Mouse (Mus musculus) midbrain, embryonic 16.5 days (tissue): Measurements from ENCODE around the gene Cnep1r1. TPM values are rescaled to one million over a fixed set of nuclear protein-coding genes. Genes with fewer than 3 reads are reported as not detected.

Source experiments
- ATAC-seq: fragments of 200-750 bp; cut with Nextera tagmentation; 2 replicates; pipeline ENCODE4 v1.8.0; 2017; ENCODE audit warnings: moderate TSS enrichment
- H3K27ac ChIP-seq: fragments of 300-500 bp; sonication (generic); 2 replicates; pipeline ENCODE4 v1.5.1; 2014; ENCODE audit warnings: mild to moderate bottlenecking, low read length, mixed read lengths
- H3K27me3 ChIP-seq: fragments of 300-500 bp; sonication (generic); 2 replicates; pipeline ENCODE4 v1.6.1; 2014; ENCODE audit warnings: low read depth, low read length, mixed read lengths; ENCODE audit not compliant: control insufficient read depth, insufficient read depth
- H3K36me3 ChIP-seq: fragments of 300-500 bp; sonication (generic); 2 replicates; pipeline ENCODE4 v1.6.1; 2014; ENCODE audit warnings: mild to moderate bottlenecking, low read length, moderate library complexity, mixed read lengths; ENCODE audit not compliant: control insufficient read depth, insufficient read depth
- H3K4me1 ChIP-seq: fragments of 300-500 bp; sonication (generic); 2 replicates; pipeline ENCODE4 v1.6.1; 2014; ENCODE audit warnings: mild to moderate bottlenecking, low read length, mixed read lengths; ENCODE audit not compliant: control insufficient read depth, insufficient read depth
- H3K4me2 ChIP-seq: fragments of 300-500 bp; sonication (generic); 2 replicates; pipeline ENCODE4 v1.6.1; 2014; ENCODE audit warnings: mild to moderate bottlenecking, low read length, mixed read lengths
- H3K4me3 ChIP-seq: fragments of 300-500 bp; sonication (generic); 2 replicates; pipeline ENCODE4 v1.5.1; 2014; ENCODE audit warnings: low read depth, mild to moderate bottlenecking, low read length, moderate library complexity, mixed read lengths
- H3K9ac ChIP-seq: fragments of 300-500 bp; sonication (generic); 2 replicates; pipeline ENCODE4 v1.6.1; 2014; ENCODE audit warnings: low read depth, low read length, mixed read lengths
- H3K9me3 ChIP-seq: fragments of 300-500 bp; sonication (generic); replicated peaks from 2 replicates; pipeline ENCODE4 v1.6.1; 2014; ENCODE audit warnings: mild to moderate bottlenecking, low read length, mixed read lengths; ENCODE audit not compliant: control insufficient read depth, poor library complexity, severe bottlenecking
- WGBS: fragments of 180-500 bp; shearing (Covaris S2); extraction: QIAGEN DNeasy Blood & Tissue Kit; methylation state at CpG from one replicate; pipeline ENCODE4 v1.1.7; 2014; 5-methylcytosine and 5-hydroxymethylcytosine counted together
- polyA plus RNA-seq: library from polyadenylated mRNA; unstranded; fragments of >200 nt; fragmentation: Nextera tagmentation; extraction: Ambion mirVana; gene quantifications from 2 replicates; pipeline ENCODE4 v1.2.1, GENCODE M21; 2015

The Cnep1r1 gene
- polyA plus RNA-seq: 39.7 and 42.5 TPM in 2 replicates

GRCm38 (mm10) chr8:88118456-88119036 is at the start of gene Cnep1r1:
Cnep1r1 (plus strand) TSS chr8:88118769.
- H3K4me1 ChIP-seq: peaks cover 11% of the 10 kb centered on the region
- peak within 1 kb of the TSS; percentile 92 for H3K4me3 ChIP-seq
- no peaks in the 10 kb centered on the region for H3K9me3 ChIP-seq
- peak within 1 kb of the TSS; percentile 90 for H3K9ac ChIP-seq
- H3K36me3 ChIP-seq: peaks cover 10% of the 10 kb centered on the region
- under 1% methylated on average over 47 of the region's 49 CpGs for WGBS
- peak within 1 kb of the TSS; percentile 77 for H3K27ac ChIP-seq
- peak within 1 kb of the TSS; percentile 85 for H3K4me2 ChIP-seq
- ATAC-seq: peak; percentile 100
- no peaks in the 10 kb centered on the region for H3K27me3 ChIP-seq

DNA sequence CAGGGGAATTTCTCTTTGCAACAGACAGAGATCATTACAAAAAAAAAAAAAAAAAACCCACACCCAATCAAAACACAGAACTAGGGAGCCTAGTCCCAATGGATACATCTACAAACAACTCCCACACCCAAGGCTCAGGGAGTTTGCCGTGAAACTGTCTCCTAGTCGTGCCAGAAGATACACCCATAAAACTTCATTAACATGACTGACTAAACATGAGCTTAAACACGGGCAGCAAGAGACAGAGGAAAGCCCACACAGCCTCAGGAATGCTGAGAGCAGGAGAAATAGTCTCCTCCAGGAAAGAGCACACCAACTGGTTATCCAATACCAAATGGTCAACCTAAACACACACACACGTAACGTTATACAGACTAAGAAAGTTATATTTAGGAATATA is 36.4 kb upstream of the Cnep1r1 start:
- 86% methylated on average over 5 of the region's 5 CpGs for WGBS
- no peak overlapping the region for H3K4me2 ChIP-seq
- no peaks in the 10 kb centered on the region for H3K4me1 ChIP-seq
- no peak overlapping the region for H3K27ac ChIP-seq
- no peak overlapping the region for H3K9ac ChIP-seq
- H3K9me3 ChIP-seq: no peaks in the 10 kb centered on the region
- ATAC-seq: no peak
- no peaks in the 10 kb centered on the region for H3K27me3 ChIP-seq
- H3K4me3 ChIP-seq: no peak overlapping the region
- no peaks in the 10 kb centered on the region for H3K36me3 ChIP-seq

GRCm38 (mm10) chr8:88088006-88088405 is 30.6 kb upstream of the Cnep1r1 start:
- Histone ChIP-seq H3K4me3 (no peak overlapping the region), H3K9me3 (no peaks in the 10 kb centered on the region), H3K4me1 (no peaks in the 10 kb centered on the region), H3K36me3 (no peaks in the 10 kb centered on the region), H3K4me2 (no peak overlapping the region), H3K27me3 (no peaks in the 10 kb centered on the region), H3K9ac (no peak overlapping the region), H3K27ac (no peak overlapping the region)
- no peak for ATAC-seq

DNA sequence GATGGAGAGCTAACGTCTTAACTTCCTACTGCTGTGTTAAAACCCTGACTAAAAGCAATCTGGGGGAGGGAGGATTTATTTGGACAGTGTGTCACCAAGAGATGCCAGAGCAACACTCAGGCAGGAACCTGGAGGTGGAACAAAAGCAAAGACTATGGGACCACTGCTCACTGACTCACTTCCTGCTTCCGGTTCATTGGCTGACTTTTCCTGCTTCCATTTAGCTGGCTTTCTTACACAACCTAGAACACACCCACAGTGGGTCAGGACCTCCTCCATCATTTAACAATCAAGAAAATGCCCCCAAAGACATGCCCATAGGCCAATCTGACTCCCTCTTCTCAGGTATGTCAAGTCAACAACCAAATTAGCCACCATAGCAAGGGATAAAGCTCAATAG is 26.9 kb upstream of the Cnep1r1 start:
- Histone ChIP-seq H3K4me3 (no peak overlapping the region), H3K27me3 (no peaks in the 10 kb centered on the region), H3K4me2 (no peak overlapping the region), H3K36me3 (no peaks in the 10 kb centered on the region), H3K9ac (no peak overlapping the region), H3K9me3 (no peaks in the 10 kb centered on the region), H3K4me1 (no peaks in the 10 kb centered on the region), H3K27ac (no peak overlapping the region)
- ATAC-seq: no peak
- WGBS: 88% methylated on average over 2 of the region's 2 CpGs

GRCm38 (mm10) chr8:88093367-88093766 is 25.2 kb upstream of the Cnep1r1 start:
- H3K4me1 ChIP-seq: no peaks in the 10 kb centered on the region
- no peak overlapping the region for H3K4me2 ChIP-seq
- H3K9me3 ChIP-seq: no peaks in the 10 kb centered on the region
- H3K27me3 ChIP-seq: no peaks in the 10 kb centered on the region
- no peak overlapping the region for H3K9ac ChIP-seq
- H3K4me3 ChIP-seq: no peak overlapping the region
- no peaks in the 10 kb centered on the region for H3K36me3 ChIP-seq
- no peak overlapping the region for H3K27ac ChIP-seq
- ATAC-seq: no peak
- 69% methylated on average over 4 of the region's 4 CpGs for WGBS

- no peak overlapping the region for H3K4me2 ChIP-seq
These were observed 19.7 kb upstream of the Cnep1r1 start for GRCm38 (mm10) chr8:88098856-88099255.

GRCm38 (mm10) chr8:88099526-88099925 is 19.0 kb upstream of the Cnep1r1 start:
- Histone ChIP-seq H3K9me3 (no peaks in the 10 kb centered on the region), H3K27ac (no peak overlapping the region), H3K4me3 (no peak overlapping the region), H3K4me1 (no peaks in the 10 kb centered on the region), H3K9ac (no peak overlapping the region), H3K36me3 (no peaks in the 10 kb centered on the region), H3K4me2 (no peak overlapping the region), H3K27me3 (no peaks in the 10 kb centered on the region)
- 0% methylated on average over 1 of the region's 1 CpGs for WGBS
- ATAC-seq: no peak

More at GRCm38 (mm10) chr8:88098856-88099255, 19.7 kb upstream of the Cnep1r1 start:
- Histone ChIP-seq H3K4me3 (no peak overlapping the region), H3K9ac (no peak overlapping the region), H3K27ac (no peak overlapping the region), H3K9me3 (no peaks in the 10 kb centered on the region), H3K27me3 (no peaks in the 10 kb centered on the region), H3K36me3 (no peaks in the 10 kb centered on the region), H3K4me1 (no peaks in the 10 kb centered on the region)
- 86% methylated on average over 4 of the region's 4 CpGs for WGBS
- no peak for ATAC-seq

- no peaks in the 10 kb centered on the region for H3K4me1 ChIP-seq
- H3K4me2 ChIP-seq: no peak overlapping the region
- H3K9ac ChIP-seq: no peak overlapping the region
- no peaks in the 10 kb centered on the region for H3K27me3 ChIP-seq
- no peak for ATAC-seq
- no peak overlapping the region for H3K4me3 ChIP-seq
- H3K9me3 ChIP-seq: no peaks in the 10 kb centered on the region
- no peaks in the 10 kb centered on the region for H3K36me3 ChIP-seq
- WGBS: 95% methylated on average over 4 of the region's 4 CpGs
- H3K27ac ChIP-seq: no peak overlapping the region
These were observed 9.3 kb upstream of the Cnep1r1 start for GRCm38 (mm10) chr8:88109241-88109640.

- Histone ChIP-seq H3K4me3 (peak overlapping the region; percentile 92), H3K4me2 (peak overlapping the region; percentile 85), H3K9me3 (no peaks in the 10 kb centered on the region), H3K4me1 (peaks cover 11% of the 10 kb centered on the region), H3K27me3 (no peaks in the 10 kb centered on the region), H3K27ac (no peak overlapping the region; the same call in 1 of the 2 replicates), H3K36me3 (peaks cover 10% of the 10 kb centered on the region), H3K9ac (peak overlapping the region; percentile 90)
- peak; percentile 63 for ATAC-seq
- 2% methylated on average over 11 of the region's 11 CpGs for WGBS
These were observed 507 bp downstream of the Cnep1r1 start for GRCm38 (mm10) chr8:88119076-88119475.
